Mouse (Mus musculus): ENCODE data around the gene Stoml3.

The Stoml3 gene

DNA sequence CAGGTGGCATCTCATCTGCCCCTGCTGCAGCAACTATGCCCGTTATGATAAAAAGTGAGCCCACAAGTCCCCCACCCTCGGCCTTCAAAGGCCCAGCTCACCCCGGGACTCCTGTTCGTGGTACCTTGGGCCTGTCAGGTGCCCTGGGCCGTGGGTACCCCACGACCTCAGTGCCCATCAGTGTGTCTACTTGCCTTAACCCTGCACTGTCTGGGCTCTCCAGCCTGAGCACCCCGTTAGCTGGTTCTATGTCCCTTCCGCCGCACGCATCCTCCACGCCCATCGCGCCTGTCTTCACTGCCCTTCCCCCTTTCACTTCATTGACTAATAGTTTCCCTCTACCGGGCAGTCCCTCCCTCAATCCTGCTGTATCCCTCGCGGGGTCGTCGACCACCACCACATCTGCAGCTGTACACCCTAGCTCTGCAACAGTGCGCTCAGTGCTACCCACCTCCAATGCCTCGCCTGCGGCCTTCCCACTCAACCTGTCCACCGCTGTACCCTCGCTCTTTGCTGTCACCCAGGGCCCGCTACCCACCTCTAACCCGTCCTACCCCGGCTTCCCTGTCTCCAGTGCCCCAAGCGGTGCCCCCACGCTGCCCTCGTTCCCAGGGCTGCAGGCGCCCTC is 9.9 kb upstream of the Stoml3 start:
- DNase-seq (ENCODE audit: low read depth, low spot score) = no peak

DNA sequence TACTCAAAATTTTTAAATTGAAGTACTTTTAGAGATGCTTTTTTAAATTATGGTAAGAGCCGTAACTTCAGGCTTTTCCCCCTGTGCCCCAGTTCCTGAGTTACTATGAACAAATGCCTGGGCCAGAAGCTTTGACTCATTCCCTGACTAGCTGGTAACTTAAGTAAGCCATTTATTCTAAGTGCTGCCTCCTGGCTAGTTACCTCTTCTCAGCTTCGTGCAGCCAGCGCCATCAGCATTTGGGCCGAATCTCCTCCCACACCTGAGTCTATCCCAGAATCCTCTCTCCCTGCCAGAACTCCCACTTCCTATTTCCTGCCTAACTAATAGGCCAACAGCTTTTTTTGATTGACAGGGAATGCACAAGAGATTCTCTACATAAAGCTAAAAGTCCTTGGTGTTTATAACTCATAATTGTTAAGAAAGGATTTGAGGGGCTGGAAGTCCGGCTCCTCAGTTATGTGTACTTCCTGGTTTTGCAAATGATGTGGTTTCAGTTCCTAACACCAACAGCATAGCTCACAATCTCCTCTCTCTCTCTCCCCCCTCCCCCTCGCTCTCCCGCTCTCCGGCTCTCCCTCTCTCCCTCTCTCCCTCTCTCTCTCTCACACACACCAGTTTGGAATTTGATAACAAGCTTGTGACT is 4.9 kb upstream of the Stoml3 start:
- no peak for DNase-seq (ENCODE audit: low read depth, low spot score)

DNA sequence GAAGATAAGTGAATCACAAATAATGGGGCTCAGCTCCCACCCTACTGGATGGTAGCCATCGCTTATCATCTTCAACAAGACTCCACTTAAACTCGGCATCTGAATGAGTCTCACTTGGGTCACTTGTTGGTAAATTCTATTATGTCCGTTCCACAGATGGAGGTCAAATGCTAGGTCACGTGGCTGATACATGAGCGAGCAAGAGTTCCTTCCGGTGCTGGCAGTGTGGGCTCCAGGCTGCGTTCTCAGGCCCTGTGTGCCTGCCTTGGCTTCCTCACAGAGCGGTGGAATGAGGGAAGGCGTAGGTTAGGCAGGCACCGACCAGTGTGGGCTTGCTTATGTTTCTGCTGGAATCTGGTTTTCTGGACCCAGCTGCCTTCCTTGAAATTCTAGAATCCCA is 1.9 kb upstream of the Stoml3 start:
- no peak for DNase-seq (ENCODE audit: low read depth, low spot score)

DNA sequence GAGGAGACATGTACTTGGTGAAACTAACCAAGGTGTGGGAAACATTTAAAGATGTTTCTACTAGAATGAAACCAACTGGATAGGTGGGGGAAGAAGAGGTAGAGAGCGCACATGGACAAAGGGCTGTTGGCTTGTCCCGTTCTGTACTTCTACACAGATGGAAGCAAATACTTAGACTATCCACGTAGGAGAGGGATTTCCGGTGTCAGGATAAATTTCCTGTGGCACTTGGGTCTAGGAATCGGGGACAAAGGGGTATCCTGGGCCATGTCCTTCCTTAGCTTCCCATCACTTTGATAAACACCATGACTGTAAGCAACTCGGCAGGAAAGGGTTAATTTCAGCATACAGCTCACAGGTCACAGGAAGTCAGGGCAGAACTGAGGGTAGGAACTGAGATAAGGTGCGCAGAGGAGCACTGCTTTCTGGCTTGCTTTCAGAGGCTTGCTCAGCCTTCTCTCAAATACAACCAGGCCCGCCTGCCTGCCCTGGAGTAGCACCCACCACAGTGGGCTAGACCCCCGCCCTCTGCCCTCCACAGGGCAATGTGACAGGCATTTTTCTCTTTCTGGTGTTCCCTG is 1.4 kb upstream of the Stoml3 start:
- DNase-seq (ENCODE audit: low read depth, low spot score) = no peak

DNA sequence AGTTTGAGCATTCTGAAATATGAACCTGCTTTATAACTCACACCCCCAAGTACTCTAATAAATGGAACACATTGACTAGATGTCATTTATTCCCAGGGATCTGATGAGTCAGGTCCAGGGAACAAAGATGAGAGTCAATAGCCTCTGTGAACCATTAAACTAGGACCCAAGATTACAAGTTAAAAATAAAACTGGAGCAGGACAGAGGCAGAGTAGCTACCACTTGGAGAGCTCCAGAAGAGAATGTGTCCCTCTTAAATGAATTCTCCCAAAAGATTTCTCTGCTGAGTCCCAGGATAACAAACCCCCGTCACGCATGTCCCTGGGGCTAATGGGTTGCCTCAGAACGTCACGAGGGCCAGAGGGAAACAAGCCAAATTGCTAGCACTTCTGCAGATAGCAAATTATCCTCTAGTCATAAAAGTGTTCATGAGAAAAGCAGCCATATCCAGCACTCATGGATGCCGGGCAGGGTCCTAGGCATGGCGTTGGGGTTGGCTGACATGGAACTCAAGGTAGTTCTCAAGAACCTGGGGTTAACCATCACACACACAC is 10.0 kb downstream of the Stoml3 start:
- no peak for DNase-seq (ENCODE audit: low read depth, low spot score)

DNA sequence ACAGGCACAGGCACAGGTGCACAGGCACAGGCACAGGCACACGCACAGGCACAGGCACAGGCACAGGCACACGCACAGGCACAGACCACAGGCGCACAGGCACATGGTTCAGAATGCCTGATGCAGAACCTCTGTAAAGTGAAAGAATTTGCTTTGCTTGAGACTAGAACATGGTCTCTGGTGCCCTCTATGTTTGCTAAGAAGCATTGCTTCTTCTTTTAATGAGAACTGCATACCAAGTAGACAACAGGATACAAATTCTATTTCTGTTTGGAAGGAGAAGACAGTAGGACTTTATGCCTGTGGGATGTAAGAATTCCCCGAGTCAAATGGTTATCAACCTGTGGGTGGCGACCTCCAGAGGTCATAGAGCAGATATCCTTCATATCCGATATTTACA is 14.0 kb downstream of the Stoml3 start:
- peak; percentile 45 for DNase-seq (ENCODE audit: low read depth, low spot score)

DNA sequence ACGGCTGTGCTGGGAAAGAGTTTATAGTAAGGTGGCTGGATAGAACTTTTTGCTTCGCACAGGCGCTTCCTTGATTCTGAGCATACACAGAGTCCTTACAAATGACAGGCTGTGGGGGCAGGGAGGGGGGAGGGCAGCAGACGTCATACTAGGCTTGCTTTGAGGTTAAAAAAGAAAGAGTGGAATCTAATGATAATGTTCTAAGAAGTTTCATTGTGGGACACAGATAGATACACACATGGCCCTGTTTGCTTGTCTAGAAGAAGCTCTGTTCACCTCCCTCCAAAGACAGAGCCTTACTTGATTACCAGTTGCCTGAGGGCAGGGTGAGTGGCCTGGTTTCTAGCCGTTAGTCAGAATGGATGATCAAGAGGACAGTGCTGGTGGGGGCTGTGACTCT is 24.6 kb downstream of the Stoml3 start:
- no peak for DNase-seq (ENCODE audit: low read depth, low spot score)

DNA sequence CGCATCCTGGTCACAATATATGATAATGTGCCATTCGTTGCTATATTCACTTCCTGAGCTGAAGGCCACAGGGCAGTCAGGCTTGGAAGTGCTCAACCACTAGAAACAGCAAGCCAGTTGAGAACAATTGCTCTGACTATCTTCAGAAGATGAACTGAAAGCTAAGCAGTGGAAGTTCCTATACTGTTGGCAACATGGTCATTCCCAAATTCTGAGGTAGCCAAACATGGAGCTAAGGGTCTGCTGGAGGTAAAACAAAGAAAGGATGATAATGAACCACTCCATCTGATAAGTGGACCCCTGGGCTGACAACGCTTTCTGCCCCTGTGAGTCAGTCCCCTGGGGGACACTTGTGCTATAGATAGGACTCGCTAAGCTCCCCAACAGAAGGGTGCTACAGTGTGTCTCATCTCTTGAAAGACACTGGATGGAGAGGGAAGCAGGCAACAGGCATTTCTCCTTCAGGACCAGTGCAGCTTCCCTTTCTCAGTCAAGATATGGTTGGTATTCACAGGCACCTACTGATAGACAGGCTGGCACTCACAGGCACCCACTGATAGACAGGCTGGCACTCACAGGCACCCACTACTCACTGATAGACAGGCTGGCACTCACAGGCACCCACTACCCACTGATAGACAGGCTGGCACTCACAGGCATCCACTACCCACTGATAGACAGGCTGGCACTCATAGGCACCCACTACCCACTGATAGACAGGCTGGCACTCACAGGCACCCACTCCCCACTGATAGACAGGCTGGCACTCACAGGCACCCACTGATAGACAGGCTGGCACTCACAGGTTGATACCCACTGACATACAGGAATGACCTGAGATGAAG is 26.0 kb downstream of the Stoml3 start:
- no peak for DNase-seq (ENCODE audit: low read depth, low spot score)

DNA sequence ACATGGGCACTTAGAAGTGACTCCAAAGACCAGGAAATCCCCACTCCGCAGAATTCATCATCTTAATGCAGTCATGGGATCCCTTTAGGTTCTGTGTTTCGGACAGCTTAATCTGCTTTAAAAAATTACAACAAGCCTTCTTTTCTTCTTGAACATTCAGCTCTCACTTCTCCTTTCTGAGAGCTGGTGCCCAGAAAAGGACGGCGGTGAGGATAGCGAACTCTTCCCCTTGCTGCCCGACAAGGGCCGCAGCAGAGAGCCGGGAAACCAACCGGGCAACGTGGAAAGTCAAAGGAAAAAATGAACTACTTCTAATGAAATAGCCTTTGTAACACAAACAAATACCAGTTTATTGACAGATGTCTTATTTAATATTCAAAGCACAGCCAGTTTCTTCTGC is 34.3 kb downstream of the Stoml3 start:
- no peak for DNase-seq (ENCODE audit: low read depth, low spot score)

DNA sequence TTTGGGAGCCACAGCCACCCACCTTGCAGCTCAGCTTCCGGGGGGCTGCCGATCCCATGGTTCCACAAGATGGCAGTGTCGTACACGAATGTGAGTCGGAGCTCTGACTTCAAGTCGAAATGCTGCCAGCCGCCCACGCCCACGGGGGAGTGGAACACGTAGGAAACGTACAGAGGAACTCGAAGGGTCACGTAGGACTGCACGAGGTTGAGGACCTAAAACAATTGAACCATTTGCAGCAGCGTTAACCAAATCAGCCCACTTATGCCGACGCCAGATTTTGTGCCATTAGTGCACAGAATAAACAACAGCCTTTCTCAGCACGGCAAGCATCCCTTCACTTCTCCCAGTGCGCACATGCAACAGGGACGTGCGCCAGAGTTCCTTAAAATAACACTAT is 37.3 kb downstream of the Stoml3 start:
- DNase-seq (ENCODE audit: low read depth, low spot score) = peak; percentile 84

DNA sequence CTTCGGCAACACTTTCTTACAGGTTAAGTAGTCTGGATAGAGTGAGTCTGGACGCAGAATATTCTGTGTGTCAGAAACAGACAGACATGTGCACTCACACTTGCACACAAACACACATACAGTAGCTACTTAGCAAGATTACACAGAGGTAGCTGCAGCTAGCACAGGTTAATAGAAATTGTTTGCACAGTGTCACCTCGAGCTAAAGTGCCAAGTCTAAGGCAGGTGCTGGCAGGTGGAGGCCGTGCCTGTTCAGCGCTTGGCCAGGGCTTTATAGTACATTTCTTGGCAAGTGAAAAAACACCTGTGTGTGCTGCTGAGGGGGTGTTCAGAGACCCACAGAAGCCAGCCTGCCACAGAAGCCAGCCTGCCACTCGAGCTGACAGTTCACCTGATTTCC is 41.9 kb downstream of the Stoml3 start:
- no peak for DNase-seq (ENCODE audit: low read depth, low spot score)

DNA sequence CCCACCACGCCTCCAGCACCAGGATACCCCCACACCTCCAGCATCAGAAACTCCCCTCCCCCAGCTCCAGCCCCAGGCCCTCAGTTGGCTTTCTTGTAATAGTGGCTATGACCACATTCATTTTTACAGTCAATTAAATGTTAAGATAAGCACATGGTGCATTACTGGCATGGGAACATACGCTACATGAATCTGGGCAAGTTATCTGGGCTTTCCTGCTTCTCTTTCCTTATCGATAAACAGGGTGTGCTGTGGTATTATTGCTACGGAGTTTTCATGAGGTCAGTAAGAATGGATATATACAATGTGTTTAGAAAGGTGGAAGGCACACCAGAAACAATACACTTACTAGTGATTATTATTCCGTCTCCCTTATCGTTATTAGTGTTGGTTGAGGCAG is 43.6 kb downstream of the Stoml3 start:
- no peak for DNase-seq (ENCODE audit: low read depth, low spot score)

DNA sequence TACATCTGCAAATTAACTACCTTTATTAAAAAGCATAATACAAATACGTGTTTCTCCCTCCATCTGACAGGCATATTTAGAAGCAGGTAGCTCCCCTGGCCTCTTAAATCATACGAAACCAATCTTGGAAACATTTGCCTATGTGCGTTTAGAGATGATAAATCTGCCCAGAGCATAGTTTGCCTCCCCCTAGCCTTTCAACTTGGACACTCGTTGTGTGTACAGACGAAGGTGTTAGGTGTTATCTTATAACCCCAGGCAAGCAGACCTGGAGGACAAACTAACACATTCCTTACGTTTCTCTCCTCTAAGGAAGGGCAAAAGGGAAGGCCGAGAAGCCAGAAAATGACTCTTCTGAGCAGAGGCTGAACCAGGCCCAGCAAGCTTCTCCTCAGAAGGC is 64.2 kb downstream of the Stoml3 start:
- no peak for DNase-seq (ENCODE audit: low read depth, low spot score)

DNA sequence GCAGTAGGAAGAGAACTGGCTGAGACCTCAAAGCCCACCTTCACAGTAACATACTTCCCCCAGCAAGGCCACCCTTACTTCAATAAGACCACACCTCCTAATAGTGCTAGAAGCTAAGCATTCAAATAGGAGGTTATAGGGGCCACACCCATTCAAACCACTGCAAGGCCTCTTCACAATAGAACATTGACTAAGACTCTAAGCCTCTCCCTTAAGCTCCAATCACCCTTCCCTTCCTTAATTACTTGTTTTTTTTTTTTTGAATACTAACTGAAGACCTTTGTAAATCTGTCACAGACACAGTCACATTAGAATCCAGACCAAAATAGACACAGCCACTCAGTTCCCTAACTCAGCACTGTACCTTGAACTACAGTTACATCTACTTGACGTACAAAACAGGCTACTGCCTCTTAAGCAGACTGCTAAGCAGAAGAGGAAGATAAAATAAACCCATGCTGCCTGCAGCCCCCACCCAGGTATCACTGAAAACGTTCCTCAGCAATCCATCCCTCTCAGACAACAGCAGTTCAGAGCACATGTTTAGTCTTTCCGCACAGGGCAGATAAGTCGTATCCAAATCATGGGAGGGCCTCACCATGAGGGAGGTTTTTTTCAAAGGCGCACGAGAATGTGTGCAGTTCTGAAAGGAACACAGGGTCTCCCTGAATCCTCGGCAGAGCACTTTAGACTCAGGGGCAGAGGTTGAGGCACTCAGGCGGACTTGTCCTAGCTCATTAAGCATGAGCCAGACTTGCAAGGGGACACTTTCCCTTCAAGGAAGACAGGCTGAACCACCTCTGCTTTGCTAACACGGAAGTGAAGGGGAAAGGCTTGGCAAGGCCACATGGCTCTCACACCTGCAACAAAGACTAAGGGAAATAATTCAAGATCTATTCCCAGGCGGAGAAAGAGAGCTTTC is 66.8 kb downstream of the Stoml3 start:
- DNase-seq (ENCODE audit: low read depth, low spot score) = peak; percentile 65

DNA sequence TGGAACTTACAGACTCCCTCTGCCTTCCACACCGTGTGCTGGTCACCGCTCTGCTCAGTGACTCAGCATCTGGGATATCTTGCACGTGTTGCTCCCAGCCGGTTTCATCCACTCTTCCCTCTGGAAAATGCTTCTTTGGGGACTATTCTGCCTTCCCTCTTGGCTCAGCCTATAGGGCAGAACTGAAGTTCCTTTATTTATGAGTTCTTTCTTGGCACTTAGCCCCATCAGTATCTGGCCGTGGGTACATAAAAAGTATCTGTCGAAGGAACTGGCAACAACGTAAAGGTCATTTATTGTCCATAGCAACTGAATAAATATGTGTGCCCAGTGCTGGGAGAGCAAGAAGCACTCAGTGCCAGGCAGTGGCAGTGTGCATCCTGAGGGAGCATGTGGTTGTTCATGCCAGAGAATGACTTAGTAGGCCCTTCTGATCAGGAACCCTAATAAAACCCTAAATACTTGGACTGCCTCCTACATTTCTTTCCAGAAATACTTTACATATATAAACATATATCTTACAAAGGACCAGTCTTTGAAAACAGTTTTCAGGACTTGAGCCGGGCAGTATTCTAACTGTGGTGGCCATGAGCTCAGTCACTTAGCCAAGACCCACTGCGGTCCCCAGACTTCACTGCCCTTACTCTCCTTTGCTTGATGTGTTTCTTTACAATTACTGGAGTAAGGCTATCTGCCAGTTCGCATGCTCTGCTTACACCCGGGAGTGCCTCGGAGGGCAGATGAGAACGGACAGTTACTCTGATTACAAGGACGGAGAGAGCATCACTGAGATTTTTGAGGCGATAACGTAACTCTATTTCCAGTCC is 69.1 kb downstream of the Stoml3 start:
- no peak for DNase-seq (ENCODE audit: low read depth, low spot score)

All from ZHBTc4 (cell line).